Mouse (Mus musculus) telencephalon, adult 2 months (tissue): ENCODE measurements at regions not wholly inside any gene's neighbourhood (a gene's known extent, or its start where the extent isn't known, plus 50 kb on each side); places are given as distances from the start of the nearest gene placed in this dataset.

Experiments
- DNase-seq: peaks from one replicate; pipeline ENCODE4 v3.0.0-alpha.2; 2011; ENCODE audit warnings: low read depth, low spot score

DNA sequence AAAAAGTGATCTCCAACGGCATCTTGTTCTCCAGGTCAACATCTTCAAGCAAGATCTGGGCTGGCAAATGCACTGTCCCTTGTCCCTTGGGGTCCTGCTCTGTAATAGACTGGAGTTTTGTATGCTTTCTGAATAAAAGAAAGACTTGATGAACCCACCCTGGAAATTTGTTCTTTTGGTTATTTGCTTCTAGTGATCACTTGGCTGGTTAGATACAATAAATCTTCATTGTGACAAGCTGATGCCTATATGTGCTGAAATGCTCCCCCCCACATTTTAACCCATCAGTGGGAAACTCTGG, 65.0 kb downstream of the Dmac1 start:
- no peak for DNase-seq

DNA sequence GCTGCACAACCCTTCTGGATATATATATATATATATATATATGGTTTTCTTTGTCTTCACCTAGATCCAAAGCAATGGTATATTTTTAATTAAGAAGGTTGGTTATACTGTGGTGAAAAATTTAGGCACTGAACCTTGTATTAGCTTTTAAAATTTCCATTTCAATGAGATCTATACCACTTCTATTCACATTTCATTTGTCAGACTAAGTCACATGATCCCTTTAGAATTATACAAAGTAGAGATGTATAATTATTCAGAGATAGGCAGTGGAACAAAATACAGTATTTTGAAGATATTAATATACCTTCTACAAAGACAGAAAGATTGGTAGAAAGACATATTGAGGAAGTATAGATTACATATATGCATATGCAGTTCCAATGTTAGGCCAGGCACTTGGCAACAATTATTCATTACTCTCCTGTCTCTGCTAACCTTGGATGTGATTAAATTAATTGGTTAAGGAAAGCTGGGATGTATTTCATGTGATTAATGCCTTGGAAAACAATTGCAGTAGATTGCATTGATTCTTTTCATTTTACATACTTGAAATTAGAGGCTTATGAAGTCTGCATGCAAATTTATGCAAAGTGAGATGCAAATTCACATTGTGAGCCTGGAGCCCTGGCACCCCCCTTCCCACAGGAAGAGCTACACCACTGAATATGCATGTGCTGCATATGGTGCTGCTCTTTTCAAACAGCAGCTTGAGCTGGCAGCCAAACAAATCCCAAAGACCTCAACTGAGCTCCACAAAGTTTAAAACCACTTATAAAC, 65.5 kb downstream of the Dmac1 start:
- peak; percentile 66 for DNase-seq
